Mouse (Mus musculus): ENCODE data around the gene Nfic.
"Not testable (repeated sequence)": the region's sequence is repeated elsewhere in the genome, so short reads cannot be mapped to it uniquely, and the experiment has no call there.

Nfic gene

GRCm38 (mm10) chr10:81460471-81460870, 5.0 kb upstream of the Nfic start:
- no peak for DNase-seq (ENCODE audit: low read depth)

GRCm38 (mm10) chr10:81459399-81459798, 4.0 kb upstream of the Nfic start:
- no peak for DNase-seq (ENCODE audit: low read depth)

- no peak for DNase-seq (ENCODE audit: low read depth)
These were observed 2.8 kb upstream of the Nfic start for GRCm38 (mm10) chr10:81458267-81458666.

GRCm38 (mm10) chr10:81457624-81458023, 2.2 kb upstream of the Nfic start:
- DNase-seq (ENCODE audit: low read depth), result no peak

- no peak for DNase-seq (ENCODE audit: low read depth)
These were observed 1.6 kb upstream of the Nfic start for GRCm38 (mm10) chr10:81456983-81457563.

GRCm38 (mm10) chr10:81454106-81454505, 1.3 kb downstream of the Nfic start:
- no peak for DNase-seq (ENCODE audit: low read depth)

- no peak for DNase-seq (ENCODE audit: low read depth)
These were observed 2.5 kb downstream of the Nfic start for GRCm38 (mm10) chr10:81452947-81453288.

GRCm38 (mm10) chr10:81452237-81452946, 3.0 kb downstream of the Nfic start:
- DNase-seq (ENCODE audit: low read depth), result no peak

- DNase-seq (ENCODE audit: low read depth), result no peak
These were observed 4.1 kb downstream of the Nfic start for GRCm38 (mm10) chr10:81451365-81451745.

GRCm38 (mm10) chr10:81450641-81451364, 4.6 kb downstream of the Nfic start:
- DNase-seq (ENCODE audit: low read depth), result no peak

- DNase-seq (ENCODE audit: low read depth), result no peak
These were observed 5.3 kb downstream of the Nfic start for GRCm38 (mm10) chr10:81450140-81450539.

GRCm38 (mm10) chr10:81445516-81445915, 9.9 kb downstream of the Nfic start:
- not testable (repeated sequence) for DNase-seq (ENCODE audit: low read depth)

- no peak for DNase-seq (ENCODE audit: low read depth)
These were observed 14.4 kb downstream of the Nfic start for GRCm38 (mm10) chr10:81441019-81441418.

GRCm38 (mm10) chr10:81435436-81435835, 20.0 kb downstream of the Nfic start:
- DNase-seq (ENCODE audit: low read depth), result no peak

- no peak for DNase-seq (ENCODE audit: low read depth)
These were observed 20.8 kb downstream of the Nfic start for GRCm38 (mm10) chr10:81434361-81435263.

GRCm38 (mm10) chr10:81433541-81434289, 21.7 kb downstream of the Nfic start:
- no peak for DNase-seq (ENCODE audit: low read depth)

GRCm38 (mm10) chr10:81432868-81433262, 22.6 kb downstream of the Nfic start:
- DNase-seq (ENCODE audit: low read depth), result peak; percentile 90

GRCm38 (mm10) chr10:81432169-81432867, 23.1 kb downstream of the Nfic start:
- DNase-seq (ENCODE audit: low read depth), result no peak

- no peak for DNase-seq (ENCODE audit: low read depth)
These were observed 23.8 kb downstream of the Nfic start for GRCm38 (mm10) chr10:81431526-81432168.

GRCm38 (mm10) chr10:81430831-81431525, 24.5 kb downstream of the Nfic start:
- DNase-seq (ENCODE audit: low read depth), result no peak
